ENCODE assay signal across 20 mouse cellular contexts in the genomic region with DNA sequence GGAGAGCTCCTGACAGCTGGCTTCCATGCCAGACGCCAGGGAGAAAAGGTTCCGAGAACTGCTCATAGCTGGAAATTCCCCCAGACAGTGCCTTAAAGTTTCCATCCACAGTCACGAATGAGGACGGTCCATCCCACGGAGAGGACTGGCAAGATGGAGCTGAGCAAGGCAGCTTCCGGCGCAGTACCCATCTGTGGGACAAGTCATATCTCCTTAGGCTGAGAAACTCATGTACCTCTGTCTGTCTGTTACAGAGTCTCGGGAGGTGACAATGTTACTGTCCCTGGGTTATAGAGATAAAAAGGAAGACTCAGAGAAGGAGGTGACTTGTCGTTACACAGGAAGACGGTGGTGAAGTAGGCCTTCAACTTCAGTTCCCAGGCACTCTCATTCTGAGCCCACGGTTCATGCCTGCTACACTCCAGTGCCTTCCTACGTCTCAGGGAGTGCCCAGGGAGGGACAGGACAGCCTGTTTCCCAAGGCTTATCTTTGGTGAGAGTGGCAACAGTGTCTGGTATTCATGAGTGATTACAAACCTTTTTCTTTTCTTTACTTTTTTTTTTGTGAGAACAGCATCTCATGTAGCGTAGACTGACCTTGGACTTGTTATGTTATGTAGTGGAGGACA. TPM values are rescaled to one million over a fixed set of nuclear protein-coding genes. Genes with fewer than 3 reads are reported as not detected.
DNase-seq lines count a peak whose midpoint lies in the region; ATAC-seq lines count a peak whose summit lies in the region.
"Had no signal": no experiment of that assay in that cellular context is flagged by ENCODE, and none has a peak within 500 bp of the region (broad histone marks: within the 10 kb centered on the region; RNA-seq: fewer than 3 reads in every experiment).

No protein-coding gene starts in this region.

- peaks cover 98% of the 10 kb centered on the region for H3K4me1 ChIP-seq in liver, embryonic 13.5 days (replicated peaks)
- H3K4me1 ChIP-seq in hindbrain, embryonic 14.5 days (replicated peaks; ENCODE audit: control insufficient read depth, insufficient read depth, low read length): no peaks in the 10 kb centered on the region
- H3K4me1 ChIP-seq in intestine, embryonic 15.5 days (replicated peaks): peaks cover 2% of the 10 kb centered on the region; the same call in 1 of the 2 replicates
- H3K4me1 ChIP-seq: embryonic facial prominence, embryonic 12.5 days; forebrain, embryonic 12.5 days; limb, embryonic 13.5 days had no signal

- H3K27ac ChIP-seq in liver, embryonic 13.5 days: peak overlapping the region; percentile 84
- H3K27ac ChIP-seq in hindbrain, embryonic 14.5 days: no peak overlapping the region
- H3K27ac ChIP-seq in intestine, embryonic 15.5 days: no peak overlapping the region
- H3K27ac ChIP-seq: embryonic facial prominence, embryonic 12.5 days; forebrain, embryonic 12.5 days; limb, embryonic 13.5 days had no signal

- H3K27me3 ChIP-seq in liver, embryonic 13.5 days: no peaks in the 10 kb centered on the region
- H3K27me3 ChIP-seq in hindbrain, embryonic 14.5 days (ENCODE audit: control insufficient read depth, insufficient read depth, low read length): no peaks in the 10 kb centered on the region
- no peaks in the 10 kb centered on the region for H3K27me3 ChIP-seq in intestine, embryonic 15.5 days (replicated peaks)
- H3K27me3 ChIP-seq: embryonic facial prominence, embryonic 12.5 days; forebrain, embryonic 12.5 days; limb, embryonic 13.5 days; Patski had no signal

- intact Hi-C loops in left cerebral cortex, postnatal 14 days (cut with DNase I): no loop called here

- H3K36me3 ChIP-seq in liver, embryonic 13.5 days: 0 out of 2 replicates have a peak, but pooled peaks cover 2% of the 10 kb centered on the region
- no peaks in the 10 kb centered on the region for H3K36me3 ChIP-seq in hindbrain, embryonic 14.5 days (replicated peaks; ENCODE audit: control insufficient read depth, insufficient read depth)
- no peaks in the 10 kb centered on the region for H3K36me3 ChIP-seq in intestine, embryonic 15.5 days
- H3K36me3 ChIP-seq: embryonic facial prominence, embryonic 12.5 days; forebrain, embryonic 12.5 days; limb, embryonic 13.5 days had no signal

- 21% methylated on average over 13 of the region's 13 CpGs for WGBS in liver, embryonic 13.5 days (ENCODE audit: insufficient replicate concordance)
- 89% methylated on average over 13 of the region's 13 CpGs for whole genome bisulfite sequencing in hindbrain, embryonic 14.5 days
- whole genome bisulfite sequencing in intestine, embryonic 15.5 days: 83% methylated on average over 13 of the region's 13 CpGs

- ATAC-seq in liver, embryonic 13.5 days (ENCODE audit: low read depth): peak; percentile 77
- no peak for ATAC-seq in hindbrain, embryonic 14.5 days (ENCODE audit: low FRiP score)
- no peak for ATAC-seq in intestine, embryonic 15.5 days
- ATAC-seq: midbrain, embryonic 16.5 days; Patski had no signal

- H3K4me2 ChIP-seq in liver, embryonic 13.5 days: peak overlapping the region; percentile 53
- no peak overlapping the region for H3K4me2 ChIP-seq in hindbrain, embryonic 14.5 days (replicated peaks)
- H3K4me2 ChIP-seq in intestine, embryonic 15.5 days (replicated peaks): no peak overlapping the region
- H3K4me2 ChIP-seq: embryonic facial prominence, embryonic 12.5 days; forebrain, embryonic 12.5 days; limb, embryonic 13.5 days had no signal

- no peaks in the 10 kb centered on the region for H3K9me3 ChIP-seq in liver, embryonic 13.5 days (replicated peaks)
- H3K9me3 ChIP-seq in hindbrain, embryonic 14.5 days (ENCODE audit: control insufficient read depth, low read length): no peaks in the 10 kb centered on the region
- no peaks in the 10 kb centered on the region for H3K9me3 ChIP-seq in intestine, embryonic 15.5 days
- H3K9me3 ChIP-seq: embryonic facial prominence, embryonic 12.5 days; forebrain, embryonic 12.5 days; limb, embryonic 13.5 days had no signal

- DNase-seq in left cerebral cortex, adult 18-20 months (ENCODE audit: low spot score in 2 of 2): peak; percentile 34 to 46
- no peak for DNase-seq in left cerebral cortex, postnatal 14 days (ENCODE audit: low spot score in 2 of 2)
- DNase-seq in CD4-positive, CD25-positive, alpha-beta regulatory T cell, adult 2 months (ENCODE audit: low read depth, low spot score): peak; percentile 34
- peak; percentile 47 for DNase-seq in c-Kit-positive CD71-positive TER-119-positive erythroid progenitor cells, embryonic 14.5 days (ENCODE audit: low spot score)
- peak; percentile 40 for DNase-seq in liver, embryonic 13.5 days
- no peak for DNase-seq in hindbrain, embryonic 14.5 days (ENCODE audit: low spot score)
- no peak for DNase-seq in cerebellum, adult 8-10 months
- DNase-seq: adrenal gland, adult 8-10 months; cerebellum, postnatal 25 days; heart, postnatal 10 days; kidney, postnatal 25 days; layer of hippocampus, postnatal 36 days; lung, postnatal 36 days; thymus, adult 2 months had no signal

- H3K4me3 ChIP-seq in liver, embryonic 13.5 days (replicated peaks): peak overlapping the region; percentile 28
- H3K4me3 ChIP-seq in hindbrain, embryonic 14.5 days (replicated peaks; ENCODE audit: low read length): no peak overlapping the region
- H3K4me3 ChIP-seq in intestine, embryonic 15.5 days (replicated peaks): no peak overlapping the region
- H3K4me3 ChIP-seq: embryonic facial prominence, embryonic 12.5 days; forebrain, embryonic 12.5 days; limb, embryonic 13.5 days had no signal

- peak overlapping the region; percentile 56 for H3K9ac ChIP-seq in liver, embryonic 13.5 days
- no peak overlapping the region for H3K9ac ChIP-seq in hindbrain, embryonic 14.5 days
- no peak overlapping the region for H3K9ac ChIP-seq in intestine, embryonic 15.5 days
- H3K9ac ChIP-seq: embryonic facial prominence, embryonic 12.5 days; forebrain, embryonic 12.5 days; limb, embryonic 13.5 days had no signal

RNA-seq across cellular contexts. Expression of a gene that starts 27.4 kb away (rescaled TPM):
- total RNA-seq in left cerebral cortex, adult 18-20 months (2021): 10 to 100 TPM; 37.2 to 42.3 TPM
- 10 to 100 TPM; 35.3 to 42.5 TPM for total RNA-seq in left cerebral cortex, postnatal 14 days (2021)
- polyA plus RNA-seq in liver, embryonic 13.5 days (2015; fragmentation: Nextera tagmentation; extraction: Ambion mirVana): 43.2 and 49.7 TPM in 2 replicates
- 21.0 and 21.1 TPM in 2 replicates for polyA plus RNA-seq in hindbrain, embryonic 14.5 days (2014; fragmentation: Nextera tagmentation; extraction: Ambion mirVana)
- polyA plus RNA-seq in intestine, embryonic 15.5 days (2015; fragmentation: Nextera tagmentation; extraction: Ambion mirVana): 24.4 and 28.7 TPM in 2 replicates

RNA-seq across cellular contexts. Expression of a gene that starts 32.8 kb away (rescaled TPM):
- total RNA-seq in left cerebral cortex, adult 18-20 months (2021): 10 to 100 TPM; 25.8 to 27.8 TPM
- 10 to 100 TPM; 24.5 to 25.8 TPM for total RNA-seq in left cerebral cortex, postnatal 14 days (2021)
- polyA plus RNA-seq in liver, embryonic 13.5 days (2015; fragmentation: Nextera tagmentation; extraction: Ambion mirVana): 14.4 and 15.5 TPM in 2 replicates
- polyA plus RNA-seq in hindbrain, embryonic 14.5 days (2014; fragmentation: Nextera tagmentation; extraction: Ambion mirVana): 10.6 and 13.2 TPM in 2 replicates
- polyA plus RNA-seq in intestine, embryonic 15.5 days (2015; fragmentation: Nextera tagmentation; extraction: Ambion mirVana): 13.6 TPM in 2 replicates

RNA-seq across cellular contexts. Expression of a gene that starts 54.5 kb away (rescaled TPM):
- 10 to 100 TPM; 33.9 to 42.3 TPM for total RNA-seq in left cerebral cortex, adult 18-20 months (2021)
- total RNA-seq in left cerebral cortex, postnatal 14 days (2021): 10 to 100 TPM; 31.1 to 32.2 TPM
- polyA plus RNA-seq in liver, embryonic 13.5 days (2015; fragmentation: Nextera tagmentation; extraction: Ambion mirVana): 91.3 and 101 TPM in 2 replicates
- polyA plus RNA-seq in hindbrain, embryonic 14.5 days (2014; fragmentation: Nextera tagmentation; extraction: Ambion mirVana): 88.9 and 89.3 TPM in 2 replicates
- polyA plus RNA-seq in intestine, embryonic 15.5 days (2015; fragmentation: Nextera tagmentation; extraction: Ambion mirVana): 131 and 133 TPM in 2 replicates

Comparison
In these comparisons a context has a peak if more than half of its experiments do, and no peak if none do; other contexts are left out.
1. DNase-seq: peak in left cerebral cortex, adult 18-20 months (2 of 2), CD4-positive, CD25-positive, alpha-beta regulatory T cell, adult 2 months (single experiment), c-Kit-positive CD71-positive TER-119-positive erythroid progenitor cells, embryonic 14.5 days (single experiment) and liver, embryonic 13.5 days (single experiment); none in left cerebral cortex, postnatal 14 days (0 of 2), hindbrain, embryonic 14.5 days (single experiment) and cerebellum, adult 8-10 months (single experiment).